Mouse (Mus musculus): ENCODE measurements around the gene Ctsm.
"Not testable (repeated sequence)": the region's sequence is repeated elsewhere in the genome, so short reads cannot be mapped to it uniquely, and the experiment has no call there.

Gene Ctsm

DNA sequence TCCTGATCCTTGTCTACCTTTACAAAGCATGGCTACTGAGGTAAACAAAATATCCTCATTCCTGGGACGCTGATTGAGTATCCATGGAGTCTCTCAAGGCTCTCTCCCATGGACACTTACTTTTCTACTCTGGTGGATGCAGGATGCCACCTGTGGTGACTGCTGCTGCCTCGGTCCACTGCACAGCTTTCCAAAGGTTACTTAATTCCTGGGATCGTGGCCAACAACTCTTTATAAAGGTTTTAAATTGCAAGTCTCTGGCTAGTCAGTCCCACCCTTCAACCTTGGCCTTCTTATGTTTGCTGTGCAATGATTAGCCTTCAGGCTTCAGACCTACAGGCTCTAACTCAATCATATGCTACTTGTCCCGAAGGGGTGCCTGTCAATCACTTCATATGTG, at the start of gene Ctsm:
Gene Ctsm (minus strand): TSS at position 209 of the 400 bp plus-strand sequence.
- H3K36me3 ChIP-seq (ENCODE audit: control insufficient read depth, insufficient read depth, low read length, poor library complexity, severe bottlenecking) = no peaks in the 10 kb centered on the region
- H3K27me3 ChIP-seq (ENCODE audit: control insufficient read depth, insufficient read depth, low read length, poor library complexity, severe bottlenecking) = no peaks in the 10 kb centered on the region
- DNase-seq (ENCODE audit: low read depth, low spot score) = no peak

DNA sequence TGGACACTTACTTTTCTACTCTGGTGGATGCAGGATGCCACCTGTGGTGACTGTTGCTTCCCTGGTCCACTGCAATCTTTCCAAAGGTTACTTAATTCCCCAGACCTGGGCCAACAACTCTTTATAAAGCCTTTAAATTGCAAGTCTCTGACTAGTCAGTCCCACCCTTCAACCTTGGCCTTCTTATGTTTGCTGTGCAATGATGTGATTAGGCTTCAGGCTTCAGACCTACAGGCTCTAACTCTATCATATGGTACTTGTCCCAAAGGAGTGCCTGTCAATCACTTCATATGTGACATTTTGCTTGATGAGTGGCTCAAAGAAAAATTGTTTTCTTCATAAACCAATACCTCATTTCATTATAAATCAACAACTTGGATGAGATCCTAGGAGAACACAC, 28.4 kb upstream of the Ctsm start, which contains the start of gene Cts3:
Gene Cts3 (minus strand): TSS at position 101 of the 400 bp plus-strand sequence.
- Histone ChIP-seq H3K36me3 (ENCODE audit: control insufficient read depth, insufficient read depth, low read length, poor library complexity, severe bottlenecking) (no peaks in the 10 kb centered on the region), H3K27me3 (ENCODE audit: control insufficient read depth, insufficient read depth, low read length, poor library complexity, severe bottlenecking) (no peaks in the 10 kb centered on the region)
- DNase-seq (ENCODE audit: low read depth, low spot score) = no peak

DNA sequence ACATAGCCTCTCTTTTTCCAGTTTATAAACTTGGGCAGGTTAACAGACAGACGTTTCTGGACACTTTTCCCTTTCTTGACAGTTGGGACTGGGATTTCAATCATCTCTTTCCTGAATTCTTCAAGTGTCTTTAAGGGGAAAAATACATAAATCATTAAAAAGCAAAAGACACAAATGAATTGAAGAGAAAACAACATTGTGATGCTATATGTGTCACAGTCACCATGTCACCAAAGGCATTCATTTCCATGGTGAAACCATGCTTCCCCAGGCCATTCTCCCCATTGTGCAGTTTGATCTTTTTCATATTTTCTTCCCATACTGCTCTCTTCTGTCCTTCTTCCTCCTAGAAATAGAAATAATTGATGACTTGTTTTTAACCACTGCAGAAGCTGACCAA, 26.4 kb upstream of the Ctsm start, which contains the start of gene Gm49352:
Gene Gm49352 (minus strand): TSS at position 101 of the 400 bp plus-strand sequence.
- DNase-seq (ENCODE audit: low read depth, low spot score); H3K36me3 ChIP-seq (ENCODE audit: control insufficient read depth, insufficient read depth, low read length, poor library complexity, severe bottlenecking); H3K27me3 ChIP-seq (ENCODE audit: control insufficient read depth, insufficient read depth, low read length, poor library complexity, severe bottlenecking): not testable (repeated sequence)
